Mouse (Mus musculus) embryonic facial prominence, embryonic 15.5 days (tissue): ENCODE measurements around the gene Htr5b. TPM values are rescaled to one million over a fixed set of nuclear protein-coding genes. Genes with fewer than 3 reads are reported as not detected.

Source experiments
- ATAC-seq: fragments of 200-750 bp; cut with Nextera tagmentation; 2 replicates; pipeline ENCODE4 v1.8.0; 2017; ENCODE audit warnings: low read depth, moderate TSS enrichment; ENCODE audit not compliant: insufficient number of reproducible peaks, low FRiP score, low TSS enrichment
- H3K27ac ChIP-seq: fragments of 300-500 bp; sonication (generic); replicated peaks from 2 replicates; pipeline ENCODE4 v1.5.1; 2015; ENCODE audit warnings: mild to moderate bottlenecking, inconsistent platforms
- H3K27me3 ChIP-seq: fragments of 300-500 bp; sonication (generic); 2 replicates; pipeline ENCODE4 v1.6.1; 2015; ENCODE audit warnings: inconsistent platforms
- H3K36me3 ChIP-seq: fragments of 300-500 bp; sonication (generic); 2 replicates; pipeline ENCODE4 v1.6.1; 2015; ENCODE audit warnings: mild to moderate bottlenecking, inconsistent platforms
- H3K4me1 ChIP-seq: fragments of 300-500 bp; sonication (generic); 2 replicates; pipeline ENCODE4 v1.6.1; 2015; ENCODE audit warnings: inconsistent platforms
- H3K4me2 ChIP-seq: fragments of 300-500 bp; sonication (generic); replicated peaks from 2 replicates; pipeline ENCODE4 v1.6.1; 2015; ENCODE audit warnings: mild to moderate bottlenecking, inconsistent platforms
- H3K4me3 ChIP-seq: fragments of 300-500 bp; sonication (generic); replicated peaks from 2 replicates; pipeline ENCODE4 v1.5.1; 2015; ENCODE audit warnings: mild to moderate bottlenecking, inconsistent platforms
- H3K9ac ChIP-seq: fragments of 300-500 bp; sonication (generic); 2 replicates; pipeline ENCODE4 v1.6.1; 2015; ENCODE audit warnings: inconsistent platforms
- H3K9me3 ChIP-seq: fragments of 300-500 bp; sonication (generic); replicated peaks from 2 replicates; pipeline ENCODE4 v1.6.1; 2016; ENCODE audit warnings: inconsistent platforms
- WGBS: fragments of 180-500 bp; shearing (Covaris S2); methylation state at CpG from one replicate; pipeline ENCODE4 v1.1.7; 2015; 5-methylcytosine and 5-hydroxymethylcytosine counted together
- polyA plus RNA-seq: library from polyadenylated mRNA; unstranded; fragments of >200 nt; fragmentation: Nextera tagmentation; extraction: Ambion mirVana; gene quantifications from 2 replicates; pipeline ENCODE4 v1.2.1, GENCODE M21; 2015

Gene Htr5b
- polyA plus RNA-seq, 1 experiment from 2014 or later: 0.43 TPM

GRCm38 (mm10) chr1:121531439-121531838 is 3.2 kb upstream of the Htr5b start:
- Histone ChIP-seq H3K4me1 (peaks cover 15% of the 10 kb centered on the region), H3K27me3 (peaks cover 21% of the 10 kb centered on the region), H3K4me3 (no peak overlapping the region), H3K4me2 (no peak overlapping the region), H3K9me3 (no peaks in the 10 kb centered on the region), H3K27ac (no peak overlapping the region), H3K36me3 (no peaks in the 10 kb centered on the region), H3K9ac (no peak overlapping the region)
- ATAC-seq: no peak
- WGBS: 72% methylated on average over 7 of the region's 7 CpGs

GRCm38 (mm10) chr1:121529286-121529685 is 1.0 kb upstream of the Htr5b start:
- ATAC-seq: no peak
- H3K27me3 ChIP-seq: peaks cover 28% of the 10 kb centered on the region
- 81% methylated on average over 6 of the region's 6 CpGs for WGBS
- no peaks in the 10 kb centered on the region for H3K9me3 ChIP-seq
- H3K4me1 ChIP-seq: peaks cover 15% of the 10 kb centered on the region
- H3K4me3 ChIP-seq: no peak overlapping the region
- no peak overlapping the region for H3K9ac ChIP-seq
- no peak overlapping the region for H3K4me2 ChIP-seq
- H3K27ac ChIP-seq: no peak overlapping the region
- no peaks in the 10 kb centered on the region for H3K36me3 ChIP-seq

- ATAC-seq: no peak
- H3K27me3 ChIP-seq: peaks cover 28% of the 10 kb centered on the region
- 11% methylated on average over 55 of the region's 55 CpGs for WGBS
- H3K9me3 ChIP-seq: no peaks in the 10 kb centered on the region
- no peaks in the 10 kb centered on the region for H3K36me3 ChIP-seq
- peak overlapping the region; percentile 39 for H3K4me3 ChIP-seq
- peaks cover 15% of the 10 kb centered on the region for H3K4me1 ChIP-seq
- no peak overlapping the region for H3K9ac ChIP-seq
- no peak overlapping the region for H3K27ac ChIP-seq
- peak overlapping the region; percentile 70 for H3K4me2 ChIP-seq
Observed at GRCm38 (mm10) chr1:121527600-121528398, 466 bp downstream of the Htr5b start.

- 48% methylated on average over 17 of the region's 17 CpGs for WGBS
- Histone ChIP-seq H3K4me1 (peaks cover 15% of the 10 kb centered on the region), H3K9me3 (no peaks in the 10 kb centered on the region), H3K4me2 (peak overlapping the region; percentile 70), H3K27me3 (peaks cover 28% of the 10 kb centered on the region), H3K27ac (no peak overlapping the region), H3K4me3 (peak overlapping the region; percentile 39), H3K36me3 (no peaks in the 10 kb centered on the region), H3K9ac (no peak overlapping the region)
- no peak for ATAC-seq
Observed at GRCm38 (mm10) chr1:121527061-121527460, 1.2 kb downstream of the Htr5b start.

- no peak overlapping the region for H3K9ac ChIP-seq
- no peaks in the 10 kb centered on the region for H3K27me3 ChIP-seq
- no peak overlapping the region for H3K4me3 ChIP-seq
- H3K9me3 ChIP-seq: no peaks in the 10 kb centered on the region
- no peak overlapping the region for H3K27ac ChIP-seq
- WGBS: 79% methylated on average over 1 of the region's 1 CpGs
- H3K4me2 ChIP-seq: no peak overlapping the region
- ATAC-seq: no peak
- no peaks in the 10 kb centered on the region for H3K4me1 ChIP-seq
- no peaks in the 10 kb centered on the region for H3K36me3 ChIP-seq
Observed at GRCm38 (mm10) chr1:121518609-121519008, 9.7 kb downstream of the Htr5b start.

GRCm38 (mm10) chr1:121511966-121512365 is 16.3 kb downstream of the Htr5b start:
- H3K27me3 ChIP-seq: no peaks in the 10 kb centered on the region
- no peak overlapping the region for H3K9ac ChIP-seq
- no peak overlapping the region for H3K27ac ChIP-seq
- H3K4me3 ChIP-seq: no peak overlapping the region
- H3K4me1 ChIP-seq: no peaks in the 10 kb centered on the region
- H3K9me3 ChIP-seq: no peaks in the 10 kb centered on the region
- H3K4me2 ChIP-seq: no peak overlapping the region
- WGBS: 88% methylated on average over 2 of the region's 2 CpGs
- H3K36me3 ChIP-seq: no peaks in the 10 kb centered on the region
- no peak for ATAC-seq

GRCm38 (mm10) chr1:121511186-121511585 is 17.1 kb downstream of the Htr5b start:
- H3K27ac ChIP-seq: no peak overlapping the region
- no peaks in the 10 kb centered on the region for H3K4me1 ChIP-seq
- no peak overlapping the region for H3K4me3 ChIP-seq
- no peak for ATAC-seq
- 7% methylated on average over 2 of the region's 2 CpGs for WGBS
- no peaks in the 10 kb centered on the region for H3K27me3 ChIP-seq
- H3K36me3 ChIP-seq: no peaks in the 10 kb centered on the region
- H3K4me2 ChIP-seq: no peak overlapping the region
- no peak overlapping the region for H3K9ac ChIP-seq
- no peaks in the 10 kb centered on the region for H3K9me3 ChIP-seq

- no peak overlapping the region for H3K9ac ChIP-seq
- WGBS: 73% methylated on average over 19 of the region's 19 CpGs
- no peaks in the 10 kb centered on the region for H3K36me3 ChIP-seq
Observed at GRCm38 (mm10) chr1:121510420-121511140, 17.7 kb downstream of the Htr5b start.

GRCm38 (mm10) chr1:121508729-121509128 is 19.5 kb downstream of the Htr5b start:
- no peak overlapping the region for H3K9ac ChIP-seq
- WGBS: 86% methylated on average over 2 of the region's 2 CpGs
- ATAC-seq: no peak

More at GRCm38 (mm10) chr1:121510420-121511140, 17.7 kb downstream of the Htr5b start:
- no peak overlapping the region for H3K4me3 ChIP-seq
- H3K9me3 ChIP-seq: no peaks in the 10 kb centered on the region
- no peak overlapping the region for H3K4me2 ChIP-seq
- H3K27me3 ChIP-seq: no peaks in the 10 kb centered on the region
- no peaks in the 10 kb centered on the region for H3K4me1 ChIP-seq
- H3K27ac ChIP-seq: no peak overlapping the region
- no peak for ATAC-seq

GRCm38 (mm10) chr1:121497093-121497492 is 31.2 kb downstream of the Htr5b start:
- no peak overlapping the region for H3K9ac ChIP-seq
- 92% methylated on average over 4 of the region's 4 CpGs for WGBS
- no peak overlapping the region for H3K4me2 ChIP-seq
- peaks cover 79% of the 10 kb centered on the region for H3K36me3 ChIP-seq
- no peak overlapping the region for H3K27ac ChIP-seq
- ATAC-seq: no peak
- no peaks in the 10 kb centered on the region for H3K9me3 ChIP-seq
- no peak overlapping the region for H3K4me3 ChIP-seq
- no peaks in the 10 kb centered on the region for H3K4me1 ChIP-seq
- H3K27me3 ChIP-seq: no peaks in the 10 kb centered on the region

More at GRCm38 (mm10) chr1:121508729-121509128, 19.5 kb downstream of the Htr5b start:
- Histone ChIP-seq H3K4me1 (no peaks in the 10 kb centered on the region), H3K4me3 (no peak overlapping the region), H3K27me3 (no peaks in the 10 kb centered on the region), H3K27ac (no peak overlapping the region), H3K9me3 (no peaks in the 10 kb centered on the region), H3K4me2 (no peak overlapping the region), H3K36me3 (peaks cover 7% of the 10 kb centered on the region; the same call in 1 of the 2 replicates)

GRCm38 (mm10) chr1:121490241-121490640 is 38.0 kb downstream of the Htr5b start:
- 38% methylated on average over 5 of the region's 5 CpGs for WGBS
- no peak for ATAC-seq
- Histone ChIP-seq H3K27me3 (no peaks in the 10 kb centered on the region), H3K36me3 (peaks cover 65% of the 10 kb centered on the region), H3K4me2 (no peak overlapping the region), H3K9me3 (no peaks in the 10 kb centered on the region), H3K4me1 (no peaks in the 10 kb centered on the region), H3K4me3 (no peak overlapping the region), H3K27ac (no peak overlapping the region), H3K9ac (no peak overlapping the region)
